Mouse (Mus musculus): ENCODE results near the gene Evi5. TPM values are rescaled to one million over a fixed set of nuclear protein-coding genes. Genes with fewer than 3 reads are reported as not detected.

Evi5 gene
- polyA plus RNA-seq, 1 experiment = 6.8 TPM

DNA sequence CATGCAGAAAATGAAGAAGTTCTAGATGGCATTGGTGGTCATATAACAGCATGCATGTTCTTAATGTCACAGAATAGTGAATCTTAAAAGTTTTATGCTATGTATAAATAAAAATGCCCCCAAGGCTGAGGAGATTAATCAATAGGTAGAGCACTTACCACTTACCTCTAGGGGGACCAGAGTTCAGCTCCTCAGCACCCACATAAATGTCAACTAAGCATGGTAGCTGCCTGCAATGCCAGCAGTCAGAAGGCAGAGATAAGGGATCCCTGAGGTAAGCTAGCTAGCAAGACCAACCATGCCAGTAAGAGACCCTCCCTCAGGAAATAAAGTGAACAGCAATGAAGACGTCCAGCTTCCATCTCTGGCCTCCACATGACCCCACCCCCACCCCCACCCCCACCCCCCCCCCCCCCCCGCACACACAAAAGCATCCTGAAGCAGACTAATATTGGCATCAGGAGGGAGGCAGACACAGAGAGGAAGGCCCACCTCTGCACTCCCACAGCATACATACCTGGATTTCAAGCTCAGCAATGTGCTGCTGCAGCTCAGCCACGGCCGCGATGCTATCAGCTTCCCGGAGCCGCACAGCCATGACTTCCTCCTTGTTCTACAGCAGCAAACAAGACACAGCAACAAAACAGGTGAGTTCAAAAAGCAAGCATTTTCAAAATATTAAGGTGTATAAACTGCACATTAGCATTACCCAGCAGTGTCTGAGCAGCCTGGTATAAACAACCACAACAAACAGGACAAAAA is 87.0 kb downstream of the Evi5 start:
- no peak for TF ChIP-seq CEBPB (IDR thresholded peaks at IDR 0.05; ENCODE audit: low read depth)
- TF ChIP-seq MYOG (IDR thresholded peaks at IDR 0.05; ENCODE audit: control insufficient read depth, extremely low read depth, insufficient read length) = no peak
- TF ChIP-seq MAX (IDR thresholded peaks at IDR 0.05) = no peak
- no peak for TF ChIP-seq FOSL1 (IDR thresholded peaks at IDR 0.05; ENCODE audit: insufficient read depth, low read length, poor library complexity, severe bottlenecking)
- no peak for TF ChIP-seq USF1 (IDR thresholded peaks at IDR 0.05; ENCODE audit: low read depth)
- no peak for TF ChIP-seq CTCF (IDR thresholded peaks at IDR 0.05; ENCODE audit: control insufficient read depth, insufficient read depth, insufficient read length)
- TF ChIP-seq MYOD1 (IDR thresholded peaks at IDR 0.05; ENCODE audit: control insufficient read depth, insufficient read length, low read depth) = no peak
- H3K4me3 ChIP-seq (ENCODE audit: insufficient read depth, poor library complexity, severe bottlenecking) = no peak overlapping the region
- no peak overlapping the region for H3ac ChIP-seq (ENCODE audit: control insufficient read depth, insufficient read length, low read depth)
- no peaks in the 10 kb centered on the region for H3K79me2 ChIP-seq (ENCODE audit: control insufficient read depth, insufficient read depth)
- no peaks in the 10 kb centered on the region for H3K27me3 ChIP-seq (ENCODE audit: control insufficient read depth, insufficient read depth, insufficient read length)
- H3K36me3 ChIP-seq (ENCODE audit: control insufficient read depth, insufficient read depth) = peaks cover 33% of the 10 kb centered on the region
- peaks cover 4% of the 10 kb centered on the region for H3K79me3 ChIP-seq (ENCODE audit: low read depth)

DNA sequence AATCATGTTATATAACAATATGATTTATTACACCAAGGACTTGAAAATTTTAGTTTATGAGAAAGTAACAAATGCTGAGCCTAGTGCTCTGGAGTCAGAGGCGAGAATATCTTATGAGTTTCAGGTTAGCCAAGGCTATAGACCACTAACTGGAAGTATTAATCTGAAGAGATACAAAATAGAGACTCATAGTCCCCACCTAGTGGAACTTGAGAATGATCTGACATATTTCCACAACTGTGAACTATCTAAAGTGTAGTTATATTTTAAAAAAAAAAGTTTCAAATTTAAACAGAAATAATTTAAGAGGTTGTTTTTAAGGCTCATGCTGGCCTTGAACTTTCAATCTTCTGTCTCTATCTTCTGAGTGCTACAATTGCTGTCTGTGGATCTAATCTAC is 92.5 kb downstream of the Evi5 start:
- no peak overlapping the region for H3K4me3 ChIP-seq (ENCODE audit: insufficient read depth, poor library complexity, severe bottlenecking)
- no peaks in the 10 kb centered on the region for H3K27me3 ChIP-seq (ENCODE audit: control insufficient read depth, insufficient read depth, insufficient read length)
- no peak overlapping the region for H3ac ChIP-seq (ENCODE audit: control insufficient read depth, insufficient read length, low read depth)
- no peak for TF ChIP-seq MYOD1 (IDR thresholded peaks at IDR 0.05; ENCODE audit: control insufficient read depth, insufficient read length, low read depth)
- TF ChIP-seq USF1 (IDR thresholded peaks at IDR 0.05; ENCODE audit: low read depth) = no peak
- H3K36me3 ChIP-seq (ENCODE audit: control insufficient read depth, insufficient read depth) = peaks cover 17% of the 10 kb centered on the region
- no peaks in the 10 kb centered on the region for H3K79me3 ChIP-seq (ENCODE audit: low read depth)
- no peaks in the 10 kb centered on the region for H3K79me2 ChIP-seq (ENCODE audit: control insufficient read depth, insufficient read depth)

DNA sequence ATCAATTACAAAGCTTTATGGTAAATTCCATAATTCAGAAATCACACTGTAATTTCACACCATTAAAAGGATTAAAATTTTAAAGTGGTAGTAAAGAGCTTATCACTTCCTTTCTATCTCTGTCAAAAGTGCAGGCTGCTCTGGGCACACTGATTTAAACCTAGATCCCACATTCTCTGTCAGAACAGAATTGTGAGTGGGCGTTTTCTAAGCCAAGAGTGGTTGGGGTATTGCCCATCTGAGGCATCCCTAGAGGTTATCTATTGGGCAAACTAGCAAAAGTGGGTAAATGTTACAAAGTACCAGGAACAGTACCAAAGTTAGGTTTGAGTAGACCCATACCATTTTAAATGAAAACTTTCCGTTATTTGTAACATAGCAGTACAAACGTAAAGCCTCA is 96.1 kb downstream of the Evi5 start:
- Histone ChIP-seq H3ac (ENCODE audit: control insufficient read depth, insufficient read length, low read depth) (no peak overlapping the region), H3K36me3 (ENCODE audit: control insufficient read depth, insufficient read depth) (peaks cover 3% of the 10 kb centered on the region), H3K27me3 (ENCODE audit: control insufficient read depth, insufficient read depth, insufficient read length) (no peaks in the 10 kb centered on the region), H3K4me3 (ENCODE audit: insufficient read depth, poor library complexity, severe bottlenecking) (no peak overlapping the region), H3K79me3 (ENCODE audit: low read depth) (no peaks in the 10 kb centered on the region), H3K79me2 (ENCODE audit: control insufficient read depth, insufficient read depth) (no peaks in the 10 kb centered on the region)
- no peak for TF ChIP-seq CTCF (IDR thresholded peaks at IDR 0.05; ENCODE audit: control insufficient read depth, insufficient read depth, insufficient read length)
- no peak for TF ChIP-seq MYOG (IDR thresholded peaks at IDR 0.05; ENCODE audit: control insufficient read depth, extremely low read depth, insufficient read length)
- no peak for TF ChIP-seq MYOD1 (IDR thresholded peaks at IDR 0.05; ENCODE audit: control insufficient read depth, insufficient read length, low read depth)
- no peak for TF ChIP-seq FOSL1 (IDR thresholded peaks at IDR 0.05; ENCODE audit: insufficient read depth, low read length, poor library complexity, severe bottlenecking)
- no peak for TF ChIP-seq CEBPB (IDR thresholded peaks at IDR 0.05; ENCODE audit: low read depth)
- no peak for TF ChIP-seq MAX (IDR thresholded peaks at IDR 0.05)
- TF ChIP-seq USF1 (IDR thresholded peaks at IDR 0.05; ENCODE audit: low read depth) = no peak

DNA sequence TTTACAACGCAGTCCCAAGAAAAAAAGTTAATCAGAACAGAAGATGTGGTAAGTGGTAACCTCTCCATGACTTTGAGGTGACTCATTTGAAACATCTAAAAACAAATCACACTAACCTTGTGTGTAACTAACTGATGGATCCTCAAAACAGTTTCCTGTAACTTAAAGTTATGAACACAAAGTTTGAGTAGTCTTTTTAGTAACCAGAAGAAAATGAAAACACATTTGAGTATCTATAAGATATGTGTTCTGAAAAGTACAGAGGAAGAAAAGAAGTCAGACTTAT is 97.4 kb downstream of the Evi5 start:
- no peak for TF ChIP-seq USF1 (IDR thresholded peaks at IDR 0.05; ENCODE audit: low read depth)
- TF ChIP-seq FOSL1 (IDR thresholded peaks at IDR 0.05; ENCODE audit: insufficient read depth, low read length, poor library complexity, severe bottlenecking) = no peak
- no peak for TF ChIP-seq CTCF (IDR thresholded peaks at IDR 0.05; ENCODE audit: control insufficient read depth, insufficient read depth, insufficient read length)
- TF ChIP-seq CEBPB (IDR thresholded peaks at IDR 0.05; ENCODE audit: low read depth) = no peak
- no peak for TF ChIP-seq MAX (IDR thresholded peaks at IDR 0.05)
- no peak for TF ChIP-seq MYOG (IDR thresholded peaks at IDR 0.05; ENCODE audit: control insufficient read depth, extremely low read depth, insufficient read length)
- TF ChIP-seq MYOD1 (IDR thresholded peaks at IDR 0.05; ENCODE audit: control insufficient read depth, insufficient read length, low read depth) = no peak
- peaks cover 3% of the 10 kb centered on the region for H3K36me3 ChIP-seq (ENCODE audit: control insufficient read depth, insufficient read depth)

DNA sequence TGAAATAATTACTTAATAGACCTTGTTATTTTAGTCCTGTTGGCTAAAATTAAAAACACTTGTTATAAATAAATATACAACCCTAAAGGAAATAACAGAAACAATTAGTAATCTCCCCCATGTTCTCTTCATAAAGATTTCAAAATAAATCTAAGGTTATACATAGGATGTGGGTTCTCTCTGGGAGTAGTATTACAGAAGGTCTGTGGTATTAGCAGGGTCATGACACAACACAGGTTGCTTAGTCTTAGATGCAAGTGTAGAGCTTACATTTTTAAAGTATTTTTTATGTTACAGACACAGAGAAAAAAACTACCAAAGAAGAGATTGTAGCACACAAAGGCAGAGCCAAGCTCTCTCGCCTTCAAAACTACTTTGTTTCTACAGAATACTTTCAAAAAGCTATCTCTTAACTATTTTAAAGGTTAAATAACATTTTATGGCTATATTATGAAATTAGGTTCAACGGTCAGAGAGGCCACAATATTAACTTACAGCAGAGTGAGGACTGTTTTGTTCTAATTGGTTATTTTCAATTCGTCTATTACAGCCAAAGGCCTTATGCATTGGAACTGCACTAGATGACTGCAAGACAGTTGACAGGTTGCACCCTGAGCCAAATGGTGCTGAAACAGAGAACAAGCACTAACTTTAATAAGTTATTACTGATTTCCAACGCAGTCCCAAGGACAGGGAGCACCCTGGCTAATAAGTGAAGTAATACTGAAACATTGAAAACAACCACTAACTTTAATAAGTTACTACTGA is 97.9 kb downstream of the Evi5 start:
- Histone ChIP-seq H3K27me3 (ENCODE audit: control insufficient read depth, insufficient read depth, insufficient read length) (no peaks in the 10 kb centered on the region), H3K36me3 (ENCODE audit: control insufficient read depth, insufficient read depth) (peaks cover 3% of the 10 kb centered on the region), H3K79me2 (ENCODE audit: control insufficient read depth, insufficient read depth) (no peaks in the 10 kb centered on the region), H3ac (ENCODE audit: control insufficient read depth, insufficient read length, low read depth) (no peak overlapping the region), H3K79me3 (ENCODE audit: low read depth) (no peaks in the 10 kb centered on the region), H3K4me3 (ENCODE audit: insufficient read depth, poor library complexity, severe bottlenecking) (no peak overlapping the region)
- TF ChIP-seq MYOG (IDR thresholded peaks at IDR 0.05; ENCODE audit: control insufficient read depth, extremely low read depth, insufficient read length) (no peak), USF1 (IDR thresholded peaks at IDR 0.05; ENCODE audit: low read depth) (no peak), FOSL1 (IDR thresholded peaks at IDR 0.05; ENCODE audit: insufficient read depth, low read length, poor library complexity, severe bottlenecking) (no peak), CTCF (IDR thresholded peaks at IDR 0.05; ENCODE audit: control insufficient read depth, insufficient read depth, insufficient read length) (no peak), MYOD1 (IDR thresholded peaks at IDR 0.05; ENCODE audit: control insufficient read depth, insufficient read length, low read depth) (no peak), CEBPB (IDR thresholded peaks at IDR 0.05; ENCODE audit: low read depth) (no peak), MAX (IDR thresholded peaks at IDR 0.05) (no peak)

More for the DNA sequence above, 97.4 kb downstream of the Evi5 start:
- Histone ChIP-seq H3ac (ENCODE audit: control insufficient read depth, insufficient read length, low read depth) (no peak overlapping the region), H3K79me3 (ENCODE audit: low read depth) (no peaks in the 10 kb centered on the region), H3K4me3 (ENCODE audit: insufficient read depth, poor library complexity, severe bottlenecking) (no peak overlapping the region), H3K79me2 (ENCODE audit: control insufficient read depth, insufficient read depth) (no peaks in the 10 kb centered on the region), H3K27me3 (ENCODE audit: control insufficient read depth, insufficient read depth, insufficient read length) (no peaks in the 10 kb centered on the region)
